Mouse (Mus musculus): ENCODE data around the gene Dnajb13. TPM values are rescaled to one million over a fixed set of nuclear protein-coding genes. Genes with fewer than 3 reads are reported as not detected.

Gene Dnajb13
- total RNA-seq, 2 experiments from 2014 or later, result 0.43 to 0.50 TPM

Other genes with a start within 250 kb of the Dnajb13 start
- 1 to 10 TPM; 5.4 to 6.0 TPM for gene P4ha3, start 229.4 kb downstream of the Dnajb13 start, total RNA-seq (2021)
- gene C2cd3, start 142.7 kb downstream of the Dnajb13 start, total RNA-seq (2021), result 10 to 100 TPM; 24.3 to 26.3 TPM
- gene Ppme1, start 142.7 kb downstream of the Dnajb13 start, total RNA-seq (2021), result 100 to 1,000 TPM; 141 to 158 TPM
- gene Ucp3, start 42.0 kb downstream of the Dnajb13 start, total RNA-seq (2021), result 1 to 10 TPM; 1.3 to 2.5 TPM
- 10 to 100 TPM; 67.5 to 87.2 TPM for gene Ucp2, start 21.6 kb downstream of the Dnajb13 start, total RNA-seq (2021)
- gene Coa4, start 22.1 kb upstream of the Dnajb13 start, total RNA-seq (2021), result 10 to 100 TPM in 1 of 2 experiments, 1 to 10 TPM in 1; 8.3 to 10.8 TPM
- gene Rab6a, start 92.5 kb upstream of the Dnajb13 start, total RNA-seq (2021), result 100 to 1,000 TPM; 359 to 385 TPM
- 10 to 100 TPM; 64.2 to 69.7 TPM for gene Mrpl48, start 93.3 kb upstream of the Dnajb13 start, total RNA-seq (2021)
- gene Plekhb1, start 147.5 kb upstream of the Dnajb13 start, total RNA-seq (2021), result 100 to 1,000 TPM; 207 to 223 TPM
- 100 to 1,000 TPM; 225 to 254 TPM for gene Fam168a, start 191.7 kb upstream of the Dnajb13 start, total RNA-seq (2021)

Data from layer of hippocampus, postnatal 36 days (tissue).